Mouse (Mus musculus): ENCODE measurements around the gene Zfp410. TPM values are rescaled to one million over a fixed set of nuclear protein-coding genes. Genes with fewer than 3 reads are reported as not detected.
A peak's percentile ranks its signal among the peaks of the same experiment; 100 is the strongest.

Gene Zfp410
- 76.9 and 77.0 TPM in 2 replicates for polyA plus RNA-seq (2014; fragmentation: Nextera tagmentation; extraction: Ambion mirVana)

DNA sequence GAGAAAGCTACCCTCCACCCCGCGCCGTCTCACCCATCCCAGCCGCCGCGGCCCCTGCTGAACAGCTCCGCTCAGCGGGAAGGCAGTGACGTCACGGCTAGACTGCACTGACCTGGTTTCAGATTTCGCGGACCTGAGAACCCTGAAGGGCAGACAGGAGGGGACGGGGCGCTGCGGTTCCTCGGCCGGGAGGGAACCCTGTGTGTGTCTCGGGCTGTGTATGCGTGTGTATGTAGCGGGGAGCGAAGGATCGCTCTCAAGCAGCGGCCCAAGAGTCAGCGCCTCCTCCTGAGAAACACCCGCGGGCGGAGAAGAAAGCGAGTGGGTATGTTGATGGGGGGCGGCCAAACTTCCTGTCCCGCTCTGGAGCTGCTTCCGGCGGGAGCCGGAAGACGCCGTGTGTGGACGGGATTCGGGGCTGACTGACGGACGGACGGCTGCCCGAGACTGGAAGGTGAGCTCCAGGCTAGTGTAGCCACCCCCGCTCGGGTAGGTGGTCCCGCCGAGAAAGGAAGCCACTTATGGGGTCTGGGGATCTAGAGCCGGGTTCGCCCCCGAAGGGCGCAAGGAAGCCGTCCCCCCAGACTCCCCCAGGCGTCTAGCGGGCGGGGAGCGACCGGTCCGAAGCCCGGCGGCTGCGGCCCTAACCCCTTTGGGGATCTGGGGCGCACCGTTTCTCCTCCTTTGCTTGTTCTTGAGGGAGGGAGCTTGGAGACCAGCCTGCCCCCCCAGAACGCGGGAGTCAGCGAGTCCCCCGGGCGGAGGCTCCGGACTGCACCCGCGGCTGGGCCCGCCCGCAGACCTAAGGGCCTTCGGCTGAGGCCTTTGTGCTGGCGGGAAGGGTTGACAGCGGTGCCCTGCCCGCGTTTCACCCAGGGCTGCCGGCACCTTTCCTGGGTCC, at the start of gene Zfp410:
Gene Zfp410 (plus strand): TSS at position 132 of the 901 bp plus-strand sequence.
- ATAC-seq (ENCODE audit: insufficient number of reproducible peaks, insufficient read depth, low FRiP score, low read depth), result peak; percentile 96
- WGBS, result under 1% methylated on average over 77 of the region's 77 CpGs
- Histone ChIP-seq H3K9me3 (ENCODE audit: control insufficient read depth, low read depth, low read length) (no peaks in the 10 kb centered on the region), H3K36me3 (ENCODE audit: control insufficient read depth, insufficient read depth, low read length) (no peaks in the 10 kb centered on the region), H3K27ac (ENCODE audit: low read length) (peak within 1 kb of the TSS; percentile 98), H3K9ac (replicated peaks; ENCODE audit: low read depth, low read length) (peak within 1 kb of the TSS; percentile 96), H3K27me3 (ENCODE audit: control insufficient read depth, insufficient read depth, low read length) (no peaks in the 10 kb centered on the region), H3K4me1 (ENCODE audit: control insufficient read depth, insufficient read depth, low read length) (peaks cover 18% of the 10 kb centered on the region), H3K4me2 (replicated peaks; ENCODE audit: low read depth, low read length) (peak within 1 kb of the TSS; percentile 83), H3K4me3 (ENCODE audit: low read depth, low read length) (peak within 1 kb of the TSS; percentile 90)

DNA sequence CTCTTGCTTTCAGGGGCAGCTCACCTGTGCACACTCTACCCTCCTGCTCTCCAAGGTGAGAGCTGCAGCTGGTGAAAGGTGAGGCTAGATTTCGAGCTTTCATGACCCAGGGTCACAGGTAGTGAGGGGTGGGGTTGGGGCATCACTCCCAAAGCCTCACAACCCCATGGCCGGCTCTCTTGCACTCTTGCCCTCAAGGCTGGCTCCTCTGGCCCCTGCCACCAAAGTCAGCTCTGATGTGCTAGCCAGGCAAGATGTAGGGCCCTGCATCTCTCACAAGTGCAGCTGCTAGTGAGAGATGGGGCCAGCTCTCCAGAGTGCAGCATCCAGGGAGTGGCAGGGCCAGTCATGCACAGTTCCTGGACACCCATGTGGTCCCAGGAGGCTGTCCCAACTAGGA, 49.4 kb upstream of the Zfp410 start:
- H3K27me3 ChIP-seq (ENCODE audit: control insufficient read depth, insufficient read depth, low read length), result no peaks in the 10 kb centered on the region
- no peak overlapping the region for H3K9ac ChIP-seq (replicated peaks; ENCODE audit: low read depth, low read length)
- no peak overlapping the region for H3K4me3 ChIP-seq (ENCODE audit: low read depth, low read length)
- H3K4me2 ChIP-seq (replicated peaks; ENCODE audit: low read depth, low read length), result no peak overlapping the region
- H3K27ac ChIP-seq (ENCODE audit: low read length), result no peak overlapping the region
- ATAC-seq (ENCODE audit: insufficient number of reproducible peaks, insufficient read depth, low FRiP score, low read depth), result no peak
- 61% methylated on average over 2 of the region's 2 CpGs for WGBS
- H3K4me1 ChIP-seq (ENCODE audit: control insufficient read depth, insufficient read depth, low read length), result no peaks in the 10 kb centered on the region
- H3K36me3 ChIP-seq (ENCODE audit: control insufficient read depth, insufficient read depth, low read length), result no peaks in the 10 kb centered on the region
- no peaks in the 10 kb centered on the region for H3K9me3 ChIP-seq (ENCODE audit: control insufficient read depth, low read depth, low read length)

DNA sequence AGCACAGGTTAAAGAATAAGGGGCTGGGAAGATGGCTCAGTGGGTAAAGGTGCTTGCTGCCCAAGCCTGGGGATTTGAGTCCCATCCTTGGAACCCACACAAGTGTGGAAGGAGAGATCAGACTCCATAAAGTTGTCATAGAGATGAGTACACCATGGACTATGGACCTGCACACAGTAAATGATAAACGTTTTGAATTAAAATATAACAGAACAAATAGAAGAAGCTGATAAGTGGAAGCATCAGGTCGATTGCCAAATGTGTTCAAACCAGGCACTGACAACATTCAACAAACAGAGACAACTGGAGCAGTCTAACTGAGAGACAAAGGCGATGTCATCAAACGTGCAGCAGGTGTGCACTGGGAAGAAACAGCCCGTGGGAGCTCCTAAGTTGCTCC, 43.3 kb upstream of the Zfp410 start:
- ATAC-seq (ENCODE audit: insufficient number of reproducible peaks, insufficient read depth, low FRiP score, low read depth), result no peak
- WGBS, result 69% methylated on average over 5 of the region's 5 CpGs
- Histone ChIP-seq H3K9me3 (ENCODE audit: control insufficient read depth, low read depth, low read length) (no peaks in the 10 kb centered on the region), H3K4me2 (replicated peaks; ENCODE audit: low read depth, low read length) (no peak overlapping the region), H3K36me3 (ENCODE audit: control insufficient read depth, insufficient read depth, low read length) (no peaks in the 10 kb centered on the region), H3K4me1 (ENCODE audit: control insufficient read depth, insufficient read depth, low read length) (no peaks in the 10 kb centered on the region), H3K27me3 (ENCODE audit: control insufficient read depth, insufficient read depth, low read length) (no peaks in the 10 kb centered on the region), H3K9ac (replicated peaks; ENCODE audit: low read depth, low read length) (no peak overlapping the region), H3K4me3 (ENCODE audit: low read depth, low read length) (no peak overlapping the region), H3K27ac (ENCODE audit: low read length) (no peak overlapping the region)

DNA sequence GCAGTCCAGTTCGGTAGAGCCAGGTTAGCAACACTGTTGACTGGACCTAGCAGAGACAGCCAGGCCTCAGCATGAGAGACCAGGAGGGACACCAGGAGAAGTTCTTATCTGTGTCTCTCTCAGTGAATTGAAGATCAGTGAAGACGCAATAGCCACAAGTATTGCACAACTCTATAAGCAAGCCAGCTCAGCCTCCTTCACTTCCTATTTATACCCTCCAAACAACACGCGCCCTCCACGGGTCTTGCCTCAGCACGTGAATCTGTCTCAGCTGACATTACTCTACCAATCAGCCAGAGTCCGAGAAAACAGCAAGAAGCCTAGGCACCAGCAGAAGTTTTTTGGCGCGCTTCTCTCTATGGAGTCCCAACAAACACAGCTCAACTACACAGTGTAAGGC, 41.4 kb upstream of the Zfp410 start:
- H3K9ac ChIP-seq (replicated peaks; ENCODE audit: low read depth, low read length), result no peak overlapping the region
- no peaks in the 10 kb centered on the region for H3K9me3 ChIP-seq (ENCODE audit: control insufficient read depth, low read depth, low read length)
- no peak overlapping the region for H3K4me3 ChIP-seq (ENCODE audit: low read depth, low read length)
- H3K4me1 ChIP-seq (ENCODE audit: control insufficient read depth, insufficient read depth, low read length), result no peaks in the 10 kb centered on the region
- no peaks in the 10 kb centered on the region for H3K27me3 ChIP-seq (ENCODE audit: control insufficient read depth, insufficient read depth, low read length)
- no peaks in the 10 kb centered on the region for H3K36me3 ChIP-seq (ENCODE audit: control insufficient read depth, insufficient read depth, low read length)
- H3K4me2 ChIP-seq (replicated peaks; ENCODE audit: low read depth, low read length), result no peak overlapping the region
- H3K27ac ChIP-seq (ENCODE audit: low read length), result no peak overlapping the region
- 85% methylated on average over 9 of the region's 9 CpGs for WGBS
- ATAC-seq (ENCODE audit: insufficient number of reproducible peaks, insufficient read depth, low FRiP score, low read depth), result no peak

DNA sequence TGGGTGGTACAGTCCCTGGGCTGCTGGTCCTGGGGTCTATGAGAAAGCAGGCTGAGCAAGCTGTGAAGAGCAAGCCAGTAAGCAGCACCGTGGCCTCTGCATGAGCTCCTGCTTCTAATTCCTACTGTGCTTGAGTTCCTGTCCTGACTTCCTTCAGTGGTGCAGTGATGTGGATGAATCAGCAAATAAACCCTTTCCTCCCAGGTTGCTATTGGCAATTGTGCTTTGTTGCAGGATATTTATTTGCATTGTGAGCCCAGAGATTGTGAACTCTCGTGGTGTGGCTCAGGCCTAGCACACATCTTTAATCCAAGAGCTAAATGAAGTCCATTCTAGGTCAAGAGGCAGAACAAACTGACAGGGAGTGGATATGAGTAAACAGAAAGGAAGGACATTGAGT, 40.4 kb upstream of the Zfp410 start:
- 77% methylated on average over 2 of the region's 2 CpGs for WGBS
- H3K27ac ChIP-seq (ENCODE audit: low read length), result no peak overlapping the region
- no peaks in the 10 kb centered on the region for H3K9me3 ChIP-seq (ENCODE audit: control insufficient read depth, low read depth, low read length)
- ATAC-seq (ENCODE audit: insufficient number of reproducible peaks, insufficient read depth, low FRiP score, low read depth), result no peak
- no peaks in the 10 kb centered on the region for H3K27me3 ChIP-seq (ENCODE audit: control insufficient read depth, insufficient read depth, low read length)
- H3K4me3 ChIP-seq (ENCODE audit: low read depth, low read length), result no peak overlapping the region
- no peak overlapping the region for H3K9ac ChIP-seq (replicated peaks; ENCODE audit: low read depth, low read length)
- H3K36me3 ChIP-seq (ENCODE audit: control insufficient read depth, insufficient read depth, low read length), result no peaks in the 10 kb centered on the region
- no peak overlapping the region for H3K4me2 ChIP-seq (replicated peaks; ENCODE audit: low read depth, low read length)
- no peaks in the 10 kb centered on the region for H3K4me1 ChIP-seq (ENCODE audit: control insufficient read depth, insufficient read depth, low read length)

DNA sequence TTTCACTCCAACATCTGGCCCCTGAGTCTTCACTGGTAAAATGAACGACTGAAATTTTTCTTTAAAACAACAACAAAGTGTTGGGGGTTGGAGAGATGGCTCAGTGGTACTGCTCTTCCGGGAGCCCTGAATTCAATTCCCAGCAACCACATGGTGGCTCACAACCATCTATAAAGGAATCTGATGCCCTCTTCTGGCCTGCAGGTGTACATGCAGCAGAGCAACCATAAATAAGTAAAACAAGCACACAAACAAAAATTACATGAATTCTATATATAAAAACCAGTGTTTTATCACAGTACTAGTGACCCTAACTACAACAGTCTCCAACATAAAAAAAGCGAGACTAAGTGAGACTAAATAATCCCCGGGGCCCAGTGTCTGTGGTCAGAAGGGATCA, 39.9 kb upstream of the Zfp410 start:
- no peaks in the 10 kb centered on the region for H3K36me3 ChIP-seq (ENCODE audit: control insufficient read depth, insufficient read depth, low read length)

DNA sequence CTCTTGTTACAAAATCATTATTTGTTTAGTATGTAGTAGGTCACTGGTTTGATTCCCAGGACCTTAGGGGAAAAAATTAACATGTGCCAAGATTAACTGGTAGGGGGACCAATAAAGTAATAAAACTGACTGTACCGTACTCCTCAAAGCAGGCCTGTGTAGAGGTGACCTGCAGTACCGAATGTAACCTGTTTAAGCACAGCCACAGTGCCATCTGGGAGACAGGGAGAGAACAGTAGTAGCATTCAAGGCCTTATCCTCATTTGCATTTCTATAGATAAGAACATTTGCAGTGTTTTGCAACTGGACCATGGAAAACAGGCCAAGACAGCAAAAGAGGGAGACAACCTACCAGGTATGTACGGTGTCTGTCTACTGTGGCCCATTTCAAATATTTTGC, 38.8 kb upstream of the Zfp410 start:
- no peaks in the 10 kb centered on the region for H3K4me1 ChIP-seq (ENCODE audit: control insufficient read depth, insufficient read depth, low read length)
- H3K9ac ChIP-seq (replicated peaks; ENCODE audit: low read depth, low read length), result no peak overlapping the region
- no peaks in the 10 kb centered on the region for H3K36me3 ChIP-seq (ENCODE audit: control insufficient read depth, insufficient read depth, low read length)
- no peaks in the 10 kb centered on the region for H3K9me3 ChIP-seq (ENCODE audit: control insufficient read depth, low read depth, low read length)
- H3K4me2 ChIP-seq (replicated peaks; ENCODE audit: low read depth, low read length), result no peak overlapping the region
- no peak overlapping the region for H3K4me3 ChIP-seq (ENCODE audit: low read depth, low read length)
- 78% methylated on average over 3 of the region's 3 CpGs for WGBS
- H3K27ac ChIP-seq (ENCODE audit: low read length), result no peak overlapping the region
- ATAC-seq (ENCODE audit: insufficient number of reproducible peaks, insufficient read depth, low FRiP score, low read depth), result no peak
- H3K27me3 ChIP-seq (ENCODE audit: control insufficient read depth, insufficient read depth, low read length), result no peaks in the 10 kb centered on the region

More for the DNA sequence above, 39.9 kb upstream of the Zfp410 start:
- Histone ChIP-seq H3K4me3 (ENCODE audit: low read depth, low read length) (no peak overlapping the region), H3K27ac (ENCODE audit: low read length) (no peak overlapping the region), H3K27me3 (ENCODE audit: control insufficient read depth, insufficient read depth, low read length) (no peaks in the 10 kb centered on the region), H3K9ac (replicated peaks; ENCODE audit: low read depth, low read length) (no peak overlapping the region), H3K4me2 (replicated peaks; ENCODE audit: low read depth, low read length) (no peak overlapping the region), H3K9me3 (ENCODE audit: control insufficient read depth, low read depth, low read length) (no peaks in the 10 kb centered on the region), H3K4me1 (ENCODE audit: control insufficient read depth, insufficient read depth, low read length) (no peaks in the 10 kb centered on the region)
- WGBS, result 82% methylated on average over 4 of the region's 4 CpGs
- ATAC-seq (ENCODE audit: insufficient number of reproducible peaks, insufficient read depth, low FRiP score, low read depth), result no peak

DNA sequence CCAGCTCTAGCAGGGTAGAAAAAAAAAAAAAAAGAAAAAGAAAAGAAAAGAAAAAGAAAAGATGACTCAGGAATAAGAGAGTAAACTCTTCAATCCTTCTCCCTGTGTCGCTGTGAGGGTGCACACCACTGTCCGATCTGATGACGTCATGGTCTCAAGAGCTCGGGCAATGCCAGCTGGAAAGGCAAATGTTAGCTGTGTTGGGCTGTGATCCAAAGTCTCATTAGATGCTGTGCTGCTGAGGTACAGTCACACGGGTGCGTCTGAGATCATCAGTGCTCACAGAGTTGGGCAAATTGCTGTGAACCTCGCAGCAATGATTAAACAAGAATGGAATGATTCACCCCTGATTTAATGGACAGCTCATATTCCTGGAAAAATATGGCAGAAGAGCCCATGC, 37.8 kb upstream of the Zfp410 start:
- Histone ChIP-seq H3K9me3 (ENCODE audit: control insufficient read depth, low read depth, low read length) (no peaks in the 10 kb centered on the region), H3K4me3 (ENCODE audit: low read depth, low read length) (no peak overlapping the region), H3K36me3 (ENCODE audit: control insufficient read depth, insufficient read depth, low read length) (no peaks in the 10 kb centered on the region), H3K27me3 (ENCODE audit: control insufficient read depth, insufficient read depth, low read length) (no peaks in the 10 kb centered on the region), H3K27ac (ENCODE audit: low read length) (no peak overlapping the region), H3K4me2 (replicated peaks; ENCODE audit: low read depth, low read length) (no peak overlapping the region), H3K4me1 (ENCODE audit: control insufficient read depth, insufficient read depth, low read length) (no peaks in the 10 kb centered on the region), H3K9ac (replicated peaks; ENCODE audit: low read depth, low read length) (no peak overlapping the region)
- 82% methylated on average over 7 of the region's 7 CpGs for WGBS
- ATAC-seq (ENCODE audit: insufficient number of reproducible peaks, insufficient read depth, low FRiP score, low read depth), result no peak

Measured in stomach, embryonic 14.5 days (tissue).